Comparison of ENCODE assay signal across 8 mouse cellular contexts in the genomic region with DNA sequence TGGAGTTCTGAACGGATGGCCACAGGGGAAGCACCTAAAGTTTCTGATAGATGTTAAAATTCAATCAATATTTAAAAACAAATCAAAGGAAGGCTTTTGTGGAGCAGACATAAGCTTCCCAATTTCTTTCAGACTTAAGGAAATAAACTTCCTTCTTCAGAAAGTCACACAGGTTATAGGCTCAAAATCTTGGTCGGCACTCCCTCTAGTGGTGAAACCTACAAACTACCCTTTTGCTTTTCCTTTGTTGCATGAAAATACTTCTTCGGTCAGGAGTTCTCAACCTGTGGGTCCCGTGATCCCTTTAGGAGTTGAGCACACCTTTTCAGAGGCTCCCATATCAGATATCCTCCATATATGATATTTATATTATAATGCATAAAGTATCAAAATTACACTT.
DNase-seq lines count a peak whose midpoint lies in the region; ATAC-seq and TF ChIP-seq lines count a peak whose summit lies in the region.

No protein-coding gene starts in this region.

- 23% methylated on average over 4 of the region's 4 CpGs for WGBS in spleen, adult 2 months
- WGBS in hindbrain, postnatal 0 days: 35% methylated on average over 4 of the region's 4 CpGs
- WGBS in lung, postnatal 0 days: 25% methylated on average over 4 of the region's 4 CpGs

- no peaks in the 10 kb centered on the region for H3K9me3 ChIP-seq in hindbrain, postnatal 0 days (ENCODE audit: low read length)
- H3K9me3 ChIP-seq in lung, postnatal 0 days (ENCODE audit: low read length): no peaks in the 10 kb centered on the region

- no peak overlapping the region for H3K27ac ChIP-seq in spleen, adult 2 months (ENCODE audit: insufficient read depth, low read length)
- H3K27ac ChIP-seq in hindbrain, postnatal 0 days: no peak overlapping the region
- H3K27ac ChIP-seq in lung, postnatal 0 days (ENCODE audit: low read length): no peak overlapping the region

- no peak for TF ChIP-seq POLR2A in spleen, adult 2 months (IDR thresholded peaks at IDR 0.05; ENCODE audit: low read depth, low read length)

- no peak overlapping the region for H3K4me3 ChIP-seq in spleen, adult 2 months (ENCODE audit: extremely low read depth, insufficient read depth, insufficient read length)
- no peak overlapping the region for H3K4me3 ChIP-seq in hindbrain, postnatal 0 days (ENCODE audit: low read length)
- H3K4me3 ChIP-seq in lung, postnatal 0 days (ENCODE audit: low read depth, low read length): no peak overlapping the region

- peak; percentile 84 for ATAC-seq in common myeloid progenitor, adult 5-6 weeks (replicated peaks; ENCODE audit: low read depth, poor library complexity, severe bottlenecking)
- ATAC-seq in hindbrain, postnatal 0 days: no peak
- no peak for ATAC-seq in lung, postnatal 0 days

- no peak for TF ChIP-seq EP300 in lung, postnatal 0 days (IDR thresholded peaks at IDR 0.05)

- peak; percentile 15 to 48 for DNase-seq in frontal cortex, postnatal 36 days (ENCODE audit: low spot score in 2 of 2)
- DNase-seq in frontal cortex, postnatal 14 days (ENCODE audit: low spot score in 2 of 2): no peak
- peak in 1 of 2 experiments; percentile 2 for DNase-seq in spleen, adult 2 months (ENCODE audit: low read depth in 1 of 2, low spot score in 2 of 2)
- DNase-seq in spleen, postnatal 14 days (ENCODE audit: low spot score in 2 of 2): no peak
- DNase-seq in hindbrain, postnatal 0 days (ENCODE audit: low spot score): peak; percentile 7
- peak; percentile 51 for DNase-seq in lung, postnatal 0 days (ENCODE audit: low spot score)
- DNase-seq in thymus, postnatal 14 days: no peak

- H3K4me2 ChIP-seq in hindbrain, postnatal 0 days (ENCODE audit: low read depth, low read length): no peak overlapping the region
- H3K4me2 ChIP-seq in lung, postnatal 0 days (replicated peaks; ENCODE audit: low read depth, low read length): no peak overlapping the region

- 0 out of 2 replicates have a peak, but pooled peaks have one; percentile 10 for TF ChIP-seq CTCF in spleen, adult 2 months (IDR thresholded peaks at IDR 0.05; ENCODE audit: extremely low read depth, insufficient read depth, insufficient read length, insufficient replicate concordance)
- TF ChIP-seq CTCF in hindbrain, postnatal 0 days (IDR thresholded peaks at IDR 0.05; ENCODE audit: low read depth): peak; percentile 63
- TF ChIP-seq CTCF in lung, postnatal 0 days (IDR thresholded peaks at IDR 0.05): peak; percentile 76

- no peak overlapping the region for H3K9ac ChIP-seq in hindbrain, postnatal 0 days (replicated peaks; ENCODE audit: low read length)
- H3K9ac ChIP-seq in lung, postnatal 0 days (replicated peaks; ENCODE audit: low read depth): no peak overlapping the region

- no peaks in the 10 kb centered on the region for H3K27me3 ChIP-seq in spleen, adult 2 months (ENCODE audit: control insufficient read depth, insufficient read depth, low read length)
- no peaks in the 10 kb centered on the region for H3K27me3 ChIP-seq in hindbrain, postnatal 0 days (ENCODE audit: insufficient read depth, low read length)
- no peaks in the 10 kb centered on the region for H3K27me3 ChIP-seq in lung, postnatal 0 days (replicated peaks; ENCODE audit: insufficient read depth, low read length)

- H3K36me3 ChIP-seq in spleen, adult 2 months (ENCODE audit: control insufficient read depth, insufficient read depth, low read length): no peaks in the 10 kb centered on the region
- no peaks in the 10 kb centered on the region for H3K36me3 ChIP-seq in hindbrain, postnatal 0 days (ENCODE audit: insufficient read depth, low read length)
- H3K36me3 ChIP-seq in lung, postnatal 0 days (ENCODE audit: insufficient read depth, low read length): no peaks in the 10 kb centered on the region

- no peaks in the 10 kb centered on the region for H3K4me1 ChIP-seq in spleen, adult 2 months (ENCODE audit: control insufficient read depth, insufficient read depth, insufficient read length)
- H3K4me1 ChIP-seq in hindbrain, postnatal 0 days (ENCODE audit: insufficient read depth, low read length): no peaks in the 10 kb centered on the region
- H3K4me1 ChIP-seq in lung, postnatal 0 days (ENCODE audit: insufficient read depth, low read depth, low read length): no peaks in the 10 kb centered on the region

Comparison
In these comparisons a context has a peak if more than half of its experiments do, and no peak if none do; other contexts are left out.
1. DNase-seq: peak in frontal cortex, postnatal 36 days (2 of 2), hindbrain, postnatal 0 days (single experiment) and lung, postnatal 0 days (single experiment); none in frontal cortex, postnatal 14 days (0 of 2), spleen, postnatal 14 days (0 of 2) and thymus, postnatal 14 days (single experiment).
2. CTCF ChIP-seq: peak in every context shown above with its lines; median percentile 76 in lung, postnatal 0 days; 63 in hindbrain, postnatal 0 days; 10 in spleen, adult 2 months.